Mouse (Mus musculus) lung, postnatal 14 days (tissue): ENCODE results near the gene Naa38.
A peak's percentile ranks its signal among the peaks of the same experiment; 100 is the strongest.

ENCODE experiments used
- DNase-seq: peaks from one replicate; pipeline ENCODE4 v3.0.0; 2021

Naa38 gene

DNA sequence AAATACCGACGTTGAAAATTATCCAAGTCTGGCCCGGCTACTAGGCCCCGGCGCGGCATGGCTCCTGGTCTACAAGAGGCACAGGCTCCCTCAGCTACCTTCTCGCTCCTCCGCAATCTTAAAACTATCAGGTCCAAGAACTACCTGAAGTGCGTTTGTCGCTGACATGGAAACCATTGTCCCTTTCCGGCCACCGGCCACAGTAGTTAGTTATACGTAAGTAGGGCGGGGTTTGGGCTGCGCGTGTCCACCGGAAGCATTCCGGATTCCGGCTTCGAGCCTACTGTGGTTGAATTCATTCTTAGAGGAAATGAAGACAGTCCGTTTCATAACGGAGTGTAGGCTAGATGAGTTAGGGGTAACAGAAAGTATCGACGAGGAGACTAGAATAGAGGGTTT lies at the start of gene Naa38, which contains the start of gene Cyb5d1:
Gene Naa38 (plus strand): TSS at position 253 of the 399 bp plus-strand sequence.
Gene Cyb5d1 (minus strand): TSS at position 397 of the 399 bp plus-strand sequence.
- DNase-seq: peak; percentile 90

DNA sequence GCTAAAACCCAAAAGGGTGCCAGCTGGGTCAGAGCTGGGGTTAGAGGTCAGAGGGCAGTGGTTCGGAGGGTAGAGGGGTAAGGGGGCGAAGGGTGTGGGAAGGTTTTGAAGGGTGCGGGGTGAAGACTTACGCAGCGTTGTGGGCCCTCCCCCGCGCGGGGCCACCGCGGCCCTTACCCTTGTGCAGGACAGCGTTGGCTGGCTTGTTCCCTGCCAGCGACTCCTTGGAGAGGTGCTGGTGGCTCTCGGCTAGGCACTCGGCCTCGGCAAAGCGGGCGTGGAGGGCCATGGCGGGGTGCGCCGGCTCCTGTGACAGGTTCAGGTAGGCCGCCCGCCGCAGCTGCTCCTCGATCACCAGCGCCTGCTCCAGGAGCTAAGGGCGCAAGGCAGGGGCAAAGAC lies 48.8 kb upstream of the Naa38 start:
- DNase-seq: no peak

DNA sequence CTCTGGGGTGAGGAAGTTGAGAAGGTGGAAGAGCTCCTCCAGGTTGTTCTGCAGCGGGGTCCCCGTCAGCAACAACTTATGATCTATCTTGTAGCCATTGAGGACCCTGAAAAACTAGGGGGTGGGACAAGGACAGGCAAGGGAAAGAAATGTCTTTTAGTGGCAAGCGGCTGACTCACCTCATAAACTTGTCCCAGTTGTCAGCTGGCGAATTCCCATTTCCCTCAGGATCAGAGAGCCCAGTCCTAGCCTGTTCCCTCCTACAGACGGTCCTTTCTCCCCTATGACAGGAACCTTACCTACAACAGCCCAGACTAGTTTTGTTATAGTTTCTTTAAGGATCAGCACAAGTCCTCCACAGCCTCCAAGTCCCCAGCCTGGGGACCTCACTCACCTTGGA lies 38.7 kb upstream of the Naa38 start:
- no peak for DNase-seq

DNA sequence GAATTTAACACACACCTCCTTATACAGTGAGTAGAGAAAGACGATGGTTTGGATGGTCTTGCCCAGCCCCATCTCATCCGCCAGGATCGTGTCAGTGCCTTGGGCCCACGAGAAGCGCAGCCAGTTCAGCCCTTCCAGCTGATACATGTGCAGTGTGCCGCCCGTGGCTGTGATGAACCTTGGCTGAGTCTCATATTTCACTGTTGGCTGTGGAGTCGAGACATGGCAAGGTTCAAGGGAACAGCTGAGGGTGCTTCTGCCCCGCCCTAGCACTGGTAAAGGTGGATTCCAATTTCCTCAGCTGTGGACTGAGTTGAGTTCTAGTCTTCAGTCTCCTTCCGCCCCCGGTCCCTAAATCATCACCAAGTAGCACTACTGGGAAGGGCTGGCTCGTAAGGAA lies 37.6 kb upstream of the Naa38 start:
- DNase-seq: no peak

DNA sequence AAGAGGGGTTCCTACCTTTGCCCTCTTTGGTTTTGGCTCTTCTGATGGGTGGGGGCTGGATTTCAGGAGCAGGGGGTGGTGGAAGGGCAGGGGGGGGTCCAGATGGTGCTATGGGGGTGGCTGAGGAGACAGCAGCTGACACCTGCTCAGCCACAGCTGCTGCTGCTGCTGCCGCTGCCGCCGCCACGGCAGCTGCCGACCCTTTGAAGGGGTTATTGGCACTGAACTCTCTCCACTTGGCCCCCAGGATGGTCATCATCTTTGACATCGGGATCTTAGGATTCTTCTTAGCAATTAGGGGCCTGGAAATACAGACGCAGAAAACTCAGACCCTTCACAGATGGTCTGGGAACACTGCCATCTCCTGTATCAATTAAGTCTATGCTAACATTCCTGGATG lies 33.3 kb upstream of the Naa38 start:
- no peak for DNase-seq

DNA sequence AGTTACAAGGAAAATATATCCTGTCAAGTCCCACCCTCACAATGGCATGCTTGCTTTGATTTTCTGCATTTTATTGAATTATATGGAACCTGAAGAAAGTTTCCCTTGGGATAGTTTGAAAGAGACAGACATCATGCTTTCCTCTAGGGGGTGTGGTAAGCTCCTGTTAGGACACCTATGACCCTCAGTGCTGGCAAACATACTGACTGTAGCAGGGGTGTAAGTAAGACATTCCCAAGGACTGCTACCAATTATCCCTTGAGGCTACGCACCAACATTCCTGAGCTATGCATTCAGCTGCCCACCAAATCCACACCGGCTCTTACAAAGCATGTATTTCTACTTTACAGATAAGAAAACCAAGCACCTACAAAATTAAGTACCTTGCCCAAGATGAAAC lies 32.8 kb upstream of the Naa38 start:
- DNase-seq: no peak

DNA sequence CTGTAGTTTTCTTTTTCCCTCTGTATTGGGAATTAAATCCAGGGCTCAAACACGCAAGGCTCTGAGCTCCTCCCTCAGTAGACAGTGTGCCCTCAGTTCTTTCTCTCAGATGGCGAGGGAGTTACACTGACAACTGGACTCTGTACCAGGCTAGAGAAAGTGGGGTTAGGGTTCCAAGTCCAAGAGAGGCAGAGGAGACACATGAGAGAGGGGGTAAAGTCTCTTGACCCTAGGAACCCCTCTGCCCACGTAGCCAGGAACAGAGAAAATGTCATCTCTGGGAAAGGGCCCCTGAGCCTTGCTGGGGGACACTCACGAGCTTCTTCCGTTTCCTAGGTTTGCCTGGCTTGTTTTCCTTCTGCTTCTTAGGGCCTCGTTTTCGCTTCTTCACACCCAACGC lies 30.9 kb upstream of the Naa38 start:
- no peak for DNase-seq

DNA sequence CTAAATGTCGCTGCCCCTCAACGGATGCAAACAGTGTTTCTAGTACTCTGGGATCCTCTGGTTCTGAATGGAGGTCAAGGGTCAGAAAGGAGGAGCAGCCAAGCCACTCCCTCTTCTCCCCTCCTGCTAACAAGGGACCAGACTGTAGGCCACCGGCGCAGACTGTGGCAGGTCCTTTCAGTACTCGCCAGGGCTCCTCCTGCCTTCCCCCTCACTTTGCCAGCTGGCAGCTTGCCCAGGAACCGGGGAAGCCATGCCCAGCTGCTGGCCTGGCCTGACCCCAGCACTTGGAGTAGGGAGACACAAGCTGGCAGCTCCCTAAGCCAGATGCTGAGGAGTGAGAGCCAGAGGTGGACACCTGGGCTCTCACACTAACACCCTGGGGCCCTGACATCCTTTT lies 30.4 kb upstream of the Naa38 start:
- DNase-seq: peak; percentile 97

DNA sequence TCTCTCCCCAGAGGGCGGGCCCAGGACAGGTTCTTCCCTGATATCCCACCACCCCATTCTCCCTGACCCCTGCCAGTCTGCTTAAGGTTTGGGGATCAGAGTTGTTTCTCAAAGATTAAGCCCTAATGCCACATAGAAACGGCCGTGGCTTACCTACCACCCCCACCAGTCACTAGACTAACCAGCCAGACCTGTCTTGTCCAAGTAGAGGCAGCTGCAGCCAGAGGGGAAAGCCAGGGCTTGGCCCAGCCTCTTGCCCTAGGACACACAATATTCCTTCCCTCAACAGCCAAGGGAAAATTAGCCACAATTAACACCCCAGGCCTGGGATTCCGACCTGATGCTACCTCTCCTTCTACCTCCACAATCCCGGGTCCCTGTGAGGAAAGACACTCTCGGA lies 29.6 kb upstream of the Naa38 start:
- DNase-seq: peak; percentile 42

DNA sequence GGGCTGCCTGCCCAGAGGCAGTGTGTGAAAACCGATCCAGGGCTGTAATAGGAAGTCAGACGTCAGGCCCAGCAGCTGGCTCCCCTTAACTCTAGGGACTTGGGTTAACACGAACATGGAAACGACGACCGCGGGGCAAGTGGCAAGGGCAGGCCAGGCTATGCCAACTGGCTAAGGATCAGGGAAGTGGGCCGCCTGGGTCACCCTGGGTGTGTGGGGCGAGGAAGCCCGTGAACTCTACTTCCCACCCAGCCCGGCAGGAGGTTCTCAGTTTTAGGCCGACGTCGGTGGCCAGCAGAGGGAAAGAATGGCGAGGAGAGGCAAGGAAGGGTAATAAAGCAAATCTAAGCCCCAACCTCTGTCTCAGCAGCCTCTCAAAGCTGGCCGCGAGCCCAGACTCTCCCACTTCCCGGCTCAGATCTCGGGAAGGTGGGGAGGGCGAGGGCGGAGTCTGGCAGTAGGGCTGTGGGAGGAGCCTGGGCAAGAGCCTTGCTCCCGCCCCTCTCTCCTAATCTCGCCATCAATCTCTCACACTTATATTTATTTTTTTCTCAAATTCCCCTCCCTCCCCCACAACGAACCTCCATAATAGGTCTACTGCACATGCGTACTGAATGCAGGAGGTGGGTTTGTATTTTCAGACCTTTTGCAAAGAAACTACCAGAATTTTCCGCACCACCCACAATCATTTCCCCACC lies 29.0 kb upstream of the Naa38 start:
- DNase-seq: peak; percentile 98

DNA sequence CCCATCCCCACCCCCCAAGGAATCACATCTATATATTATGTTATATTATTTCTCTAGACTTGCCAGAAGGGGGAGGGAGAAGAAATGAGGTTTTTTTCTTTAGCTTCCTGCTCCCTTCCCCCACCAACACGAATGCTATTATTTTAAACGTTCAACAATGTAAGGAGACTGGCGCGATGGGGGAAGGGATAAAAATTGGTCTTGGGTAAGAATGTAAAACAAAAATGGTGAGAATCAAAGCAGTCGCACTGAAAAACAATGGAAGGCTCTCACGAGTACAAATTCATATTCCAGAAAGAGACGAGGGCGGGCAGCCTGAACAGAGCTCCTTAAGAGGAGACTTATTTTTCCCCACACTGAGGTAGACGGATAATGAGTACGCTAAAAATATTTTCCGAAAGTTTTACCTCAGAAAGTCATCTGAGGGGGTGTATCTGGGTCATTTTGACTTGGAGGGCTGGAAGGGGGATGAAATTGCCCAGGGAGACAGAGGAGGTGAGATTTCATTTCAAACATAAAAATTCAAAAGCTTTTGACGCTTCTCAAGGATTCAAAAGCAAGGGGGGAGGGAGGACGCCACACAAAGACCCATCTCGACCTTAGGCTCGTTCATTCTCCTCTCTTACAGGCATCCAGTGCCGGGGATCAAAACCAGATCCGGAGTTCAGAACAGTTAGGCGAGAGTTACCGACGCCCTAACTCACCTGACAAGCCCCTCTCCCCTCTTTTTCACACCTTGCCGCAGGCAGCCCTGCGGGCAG lies 28.3 kb upstream of the Naa38 start:
- peak; percentile 35 for DNase-seq

DNA sequence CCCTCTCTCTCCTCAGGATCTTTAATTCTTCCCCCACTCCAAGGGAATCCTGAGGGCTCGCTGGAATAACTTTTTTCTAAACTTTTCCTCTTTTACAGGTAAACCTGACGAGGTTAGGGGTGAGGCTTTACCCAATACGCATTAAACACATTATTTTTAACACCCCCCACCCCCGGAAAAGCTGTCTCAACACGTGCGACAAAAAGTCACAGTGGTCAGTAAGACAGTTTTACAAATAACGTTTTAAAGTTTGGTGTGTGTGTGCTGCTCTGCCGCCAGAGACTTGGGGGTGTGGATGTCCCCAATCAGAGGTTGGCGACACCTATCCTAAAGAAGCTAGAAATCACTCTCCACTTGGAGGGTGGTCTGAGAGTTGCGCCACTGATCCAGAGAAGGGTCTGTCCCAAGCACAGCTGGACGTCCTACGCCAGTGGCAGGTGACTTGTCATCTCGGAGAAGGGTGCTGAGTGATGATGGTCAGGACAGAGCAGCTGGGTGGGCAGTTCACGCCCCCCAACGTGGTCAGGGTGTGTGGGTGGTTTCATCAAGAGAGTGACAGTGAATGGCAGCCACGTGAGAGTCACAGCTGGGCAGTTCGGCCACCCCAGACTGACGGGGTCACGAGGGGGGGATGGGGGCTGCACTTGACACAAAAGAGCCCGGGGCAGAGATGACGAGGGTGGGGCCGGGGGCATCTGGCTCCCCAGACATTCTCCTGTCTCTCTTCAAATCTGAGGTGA lies 27.5 kb upstream of the Naa38 start:
- DNase-seq: peak; percentile 29

DNA sequence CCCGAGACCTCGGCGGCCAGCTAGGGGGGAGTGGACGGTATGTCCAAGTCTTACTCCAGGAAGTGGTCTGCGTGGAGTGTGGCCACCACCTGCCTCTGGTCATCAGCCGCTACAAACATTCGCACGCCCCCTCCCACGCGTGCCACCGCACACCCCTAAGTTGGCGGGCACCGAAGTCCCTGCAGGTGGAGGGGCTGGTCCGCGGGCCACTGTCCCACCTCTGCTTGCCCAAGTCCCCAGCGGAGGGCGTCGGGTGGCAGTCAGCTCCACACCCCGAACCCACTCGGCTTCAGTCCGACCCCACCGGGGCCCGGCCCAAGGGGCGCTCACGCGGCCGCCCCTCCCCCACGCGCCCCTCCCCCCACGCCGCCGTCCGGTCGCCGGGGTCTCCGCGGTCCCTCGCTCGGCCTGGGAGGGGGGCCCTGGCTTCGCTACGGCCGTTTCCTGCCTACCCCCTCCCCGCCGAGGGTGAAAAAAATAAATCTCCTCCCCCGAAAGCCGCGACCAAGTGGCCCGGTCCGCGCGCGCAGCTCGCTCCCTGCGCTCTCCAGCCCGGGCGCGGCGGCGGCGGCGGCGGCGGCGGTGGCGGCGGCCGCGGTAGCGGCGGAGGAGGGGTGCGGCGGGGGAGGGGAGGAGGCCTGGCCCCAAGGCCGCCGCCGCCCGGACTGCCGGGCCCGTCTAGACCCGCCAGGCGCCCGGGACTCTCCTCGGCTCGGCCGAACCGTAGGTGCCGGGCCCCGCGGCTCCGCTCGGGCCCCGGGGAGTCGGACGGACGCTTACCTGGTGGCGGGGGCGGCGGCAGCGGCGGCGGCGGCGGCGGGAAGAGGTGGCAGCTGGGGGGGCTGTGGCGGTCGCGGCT lies 26.7 kb upstream of the Naa38 start:
- peak; percentile 53 for DNase-seq

DNA sequence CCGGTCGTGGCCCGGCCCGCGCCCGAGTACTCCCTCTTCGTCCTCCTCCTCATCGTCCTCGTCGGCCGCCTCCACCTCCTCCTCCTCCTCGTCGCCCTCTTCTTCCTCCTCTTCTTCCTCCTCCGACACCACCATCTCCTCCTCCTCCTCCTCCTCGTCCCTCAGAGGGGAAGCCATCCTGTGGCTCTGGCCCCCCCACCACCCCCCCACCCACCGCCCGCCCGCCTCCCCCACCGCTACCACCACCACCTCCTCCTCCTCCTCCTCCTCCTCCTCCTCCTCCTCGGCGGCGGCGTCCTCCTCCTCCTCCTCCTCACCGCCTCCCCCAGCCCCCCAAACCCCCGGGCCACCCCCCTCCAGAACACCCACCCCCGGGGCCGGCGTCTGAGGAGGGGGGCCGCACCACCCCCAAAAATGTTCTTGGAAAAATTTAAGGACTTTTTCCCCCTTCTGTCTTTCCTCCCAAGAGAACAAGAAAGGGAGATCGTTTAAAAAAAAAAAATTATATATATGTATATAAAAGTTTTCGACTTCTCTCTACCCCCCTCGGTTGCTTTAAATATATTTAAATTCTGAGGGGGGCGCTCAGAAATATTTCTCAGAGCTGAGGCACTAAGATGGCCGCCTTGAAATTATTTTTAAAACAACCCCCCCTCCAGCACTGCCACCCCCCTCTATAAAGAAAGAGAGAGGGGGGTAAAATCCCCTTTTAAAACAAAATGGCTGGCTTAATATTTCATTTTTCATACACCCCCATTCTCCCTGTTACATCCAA lies 25.9 kb upstream of the Naa38 start, which contains the start of gene Chd3:
Gene Chd3 (minus strand): TSS at position 192 of the 775 bp plus-strand sequence.
- no peak for DNase-seq

DNA sequence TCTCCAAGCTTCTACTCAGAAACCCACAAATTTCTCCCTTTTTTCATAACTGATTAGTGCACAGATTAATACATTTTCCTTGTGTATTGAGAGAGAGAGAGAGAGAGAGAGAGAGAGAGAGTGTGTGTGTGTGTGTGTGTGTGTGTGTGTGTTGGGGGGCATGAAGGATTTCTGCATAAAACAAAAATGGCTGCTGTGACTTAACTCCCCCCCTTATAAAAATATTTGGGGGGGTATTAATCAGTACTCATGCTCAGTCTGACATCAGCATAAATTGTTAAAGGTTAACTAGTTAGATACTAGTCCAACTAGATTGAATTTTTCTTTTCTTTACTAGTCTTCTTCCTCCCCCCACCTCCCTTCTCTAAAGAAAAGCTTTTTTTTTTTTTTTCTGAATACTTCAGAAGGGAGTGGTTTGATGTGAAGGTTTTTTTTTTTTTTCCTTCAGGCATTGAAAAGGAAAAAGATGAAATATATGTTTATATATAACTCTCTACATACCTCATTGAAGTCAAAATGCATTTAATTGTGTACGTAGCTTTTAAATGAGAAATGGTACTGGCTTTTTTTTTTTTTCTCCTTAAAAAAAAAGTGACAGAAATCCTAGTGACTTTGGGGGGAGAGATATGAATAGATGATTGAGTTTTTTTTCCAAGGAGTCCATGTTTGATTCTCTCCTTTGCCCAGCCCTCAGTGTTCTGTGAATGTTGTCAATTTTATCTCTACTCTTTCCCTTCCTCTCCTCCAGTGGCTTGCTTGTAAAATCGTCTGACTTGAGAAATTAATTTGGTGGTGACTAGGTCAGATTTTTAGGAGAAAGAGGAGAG lies 25.1 kb upstream of the Naa38 start:
- DNase-seq: no peak

DNA sequence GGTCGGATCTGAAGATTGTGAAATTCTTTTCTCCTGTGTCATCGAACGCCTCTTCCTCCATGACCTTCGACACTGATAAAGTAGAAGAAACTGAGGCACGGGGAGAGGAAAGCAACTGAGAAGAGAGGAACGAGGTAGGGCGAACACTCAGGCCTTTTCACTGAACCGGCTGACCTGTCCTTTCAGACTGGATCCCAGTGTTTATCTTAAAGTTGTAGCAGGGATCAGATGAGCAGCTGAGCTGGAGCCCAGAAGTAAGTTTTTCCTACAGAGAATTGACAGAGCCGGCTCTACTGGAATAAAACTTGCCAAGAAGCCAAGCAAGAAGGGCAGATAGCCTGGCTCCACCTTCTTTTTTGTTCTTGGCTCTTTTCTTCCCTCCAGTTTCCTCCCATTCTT lies 24.5 kb upstream of the Naa38 start:
- peak; percentile 11 for DNase-seq

DNA sequence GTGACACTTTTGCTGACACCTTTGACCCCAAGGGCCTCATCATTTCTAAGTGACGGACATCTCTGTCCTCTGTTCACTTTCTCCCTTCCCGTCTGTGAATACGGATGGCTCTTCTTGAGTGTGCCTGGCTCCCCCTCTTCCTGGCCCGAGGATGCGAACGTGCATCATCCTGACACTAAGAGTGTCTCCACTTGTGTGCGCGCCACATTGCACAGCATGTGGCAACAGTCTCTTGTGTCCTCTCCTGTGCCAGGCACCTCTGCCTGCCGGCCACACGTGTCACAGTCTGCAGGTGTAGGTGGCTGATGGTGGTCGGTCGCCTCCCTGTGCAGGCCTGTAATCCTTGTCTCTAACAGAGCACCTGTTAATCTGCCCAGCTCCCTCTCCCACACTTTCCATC lies 23.7 kb upstream of the Naa38 start:
- DNase-seq: no peak

DNA sequence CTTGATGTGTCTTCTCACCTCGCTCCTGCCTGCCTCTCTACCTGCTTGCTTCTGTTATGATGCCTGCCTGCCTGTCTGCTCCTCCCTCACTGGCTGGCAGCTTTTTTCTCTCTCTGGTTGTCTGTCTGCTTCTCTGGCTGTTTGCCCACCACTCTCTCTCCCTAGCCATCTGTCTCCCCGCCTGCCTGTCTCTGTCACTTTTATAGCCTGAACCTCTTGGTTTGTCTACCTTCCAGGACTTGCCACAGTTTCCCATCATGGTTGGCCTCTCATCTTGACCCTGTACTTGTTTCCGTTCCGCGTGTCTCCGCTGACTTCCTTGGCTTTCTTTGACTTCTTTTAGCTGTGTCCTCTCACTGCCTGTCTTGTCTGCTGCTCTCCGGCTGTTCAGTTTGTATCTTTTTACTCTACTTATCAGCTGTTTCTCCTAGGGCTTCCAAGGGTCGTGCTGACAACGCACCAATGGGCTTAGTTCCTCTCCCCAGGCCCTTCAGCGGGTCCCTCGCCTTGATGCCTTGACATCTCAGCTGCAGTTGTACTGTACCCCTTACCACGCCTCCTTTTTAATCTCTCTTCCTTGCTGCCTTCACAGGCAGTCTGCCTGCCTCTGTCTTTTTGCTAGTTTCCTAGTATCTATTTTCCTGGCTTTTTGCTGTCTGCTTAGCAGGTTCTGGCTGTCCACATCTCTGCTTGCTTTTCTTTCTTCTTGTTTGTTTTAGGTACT lies 23.1 kb upstream of the Naa38 start:
- DNase-seq: no peak

DNA sequence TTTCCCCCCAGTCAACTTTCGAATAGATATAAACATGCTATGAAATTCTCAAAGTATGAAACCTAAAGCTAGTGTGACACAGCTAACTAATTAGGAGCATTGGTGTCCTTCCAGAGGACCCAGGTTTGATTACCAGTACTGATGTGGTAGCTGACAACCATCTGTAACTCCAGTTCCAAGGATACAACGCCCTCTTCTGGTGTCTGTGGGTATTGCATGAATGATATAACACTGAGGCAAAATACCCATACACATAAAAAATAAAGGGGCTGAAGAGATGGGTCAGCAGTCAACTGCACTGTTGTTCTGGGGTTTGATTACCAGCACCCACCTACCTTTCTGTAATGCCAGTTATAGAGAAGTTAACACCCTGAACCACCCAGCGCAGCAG lies 22.5 kb upstream of the Naa38 start:
- DNase-seq: peak; percentile 28
